Mouse (Mus musculus) lung, postnatal 25 days (tissue): ENCODE data around the gene Jph4.

Source experiments
- DNase-seq: peaks from one replicate; pipeline ENCODE4 v3.0.0; 2022; ENCODE audit warnings: low spot score

Jph4 gene

GRCm38 (mm10) chr14:55063117-55063516 lies 53.6 kb downstream of the Jph4 start:
- no peak for DNase-seq

- DNase-seq, result no peak
These were observed 54.1 kb downstream of the Jph4 start for GRCm38 (mm10) chr14:55062626-55063025.

GRCm38 (mm10) chr14:55061845-55062244 lies 54.9 kb downstream of the Jph4 start:
- DNase-seq, result no peak

GRCm38 (mm10) chr14:55059931-55060330 lies 56.8 kb downstream of the Jph4 start:
- no peak for DNase-seq

DNA sequence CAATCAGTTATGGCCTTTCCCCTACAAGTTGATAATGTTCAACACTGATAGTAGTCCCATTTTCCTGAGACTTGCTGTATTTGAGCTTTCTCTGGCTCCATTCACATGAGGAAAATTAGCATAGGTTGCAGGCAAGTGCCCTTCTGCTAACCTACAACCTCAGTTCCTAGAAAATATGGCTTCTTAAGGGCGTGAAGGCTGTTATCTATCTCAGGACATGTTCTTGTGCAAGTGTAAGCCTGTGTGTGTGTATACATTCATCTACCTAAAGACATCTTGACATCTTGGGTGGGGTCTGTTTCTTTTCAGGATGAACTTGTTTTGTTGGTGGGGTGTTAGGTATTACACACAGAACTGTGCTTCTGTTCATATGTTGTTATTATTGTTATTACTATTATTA lies 57.7 kb downstream of the Jph4 start:
- DNase-seq, result no peak
